Mouse (Mus musculus) ES-E14 (cell line): ENCODE results near the gene Tpte. TPM values are rescaled to one million over a fixed set of nuclear protein-coding genes. Genes with fewer than 3 reads are reported as not detected.

Experiments
- DNase-seq: peaks from one replicate; pipeline ENCODE4 v3.0.0-alpha.2; 2013; ENCODE audit warnings: low read depth, low spot score
- H3K27ac ChIP-seq: 2 replicates; pipeline ENCODE4 v1.5.1; 2012; ENCODE audit warnings: low read depth, mild to moderate bottlenecking, low read length, moderate library complexity, mixed read lengths; ENCODE audit not compliant: poor library complexity, insufficient read depth, severe bottlenecking
- H3K36me3 ChIP-seq: 2 replicates; pipeline ENCODE4 v1.6.1; 2012; ENCODE audit warnings: mild to moderate bottlenecking, low read length, moderate library complexity, mixed read lengths; ENCODE audit not compliant: control insufficient read depth, poor library complexity, insufficient read depth, severe bottlenecking
- H3K4me1 ChIP-seq, 2 experiments: fragments of 150-350 bp in 1 of 2; sonication (generic) in 1 of 2; 2 replicates each; pipeline ENCODE4 v1.6.1; 2012; ENCODE audit warnings: low read length in 2 of 2, mild to moderate bottlenecking in 1 of 2, mixed read lengths in 1 of 2; ENCODE audit not compliant: control insufficient read depth in 2 of 2, insufficient read depth in 2 of 2, poor library complexity in 1 of 2
- H3K4me3 ChIP-seq, 2 experiments: fragments of 150-350 bp in 1 of 2; sonication (generic) in 1 of 2; 2 replicates each; pipeline ENCODE4 v1.5.1; 2012; ENCODE audit warnings: low read length in 2 of 2, low read depth in 1 of 2, mild to moderate bottlenecking in 1 of 2, mixed read lengths in 1 of 2; ENCODE audit not compliant: insufficient read depth in 1 of 2, poor library complexity in 1 of 2, severe bottlenecking in 1 of 2
- H3K9ac ChIP-seq: 2 replicates; pipeline ENCODE4 v1.6.1; 2012; ENCODE audit warnings: low read depth, mild to moderate bottlenecking, low read length, mixed read lengths; ENCODE audit not compliant: poor library complexity, insufficient read depth, severe bottlenecking
- H3K9me3 ChIP-seq: fragments of 150-350 bp; sonication (generic); 2 replicates; pipeline ENCODE4 v1.6.1; 2012; ENCODE audit warnings: low read depth, mild to moderate bottlenecking, low read length; ENCODE audit not compliant: control insufficient read depth, insufficient read depth
- CHD2 ChIP-seq: IDR thresholded peaks from 2 replicates; pipeline ENCODE4 v1.6.1; 2014; ENCODE audit warnings: mild to moderate bottlenecking, low read depth, low read length, inconsistent platforms
- HCFC1 ChIP-seq: IDR thresholded peaks from 2 replicates; pipeline ENCODE4 v1.6.1; 2012; ENCODE audit warnings: low read length, inconsistent platforms, borderline replicate concordance; ENCODE audit not compliant: insufficient read depth
- MAFK ChIP-seq: IDR thresholded peaks from 2 replicates; pipeline ENCODE4 v1.6.1; 2014; ENCODE audit warnings: mild to moderate bottlenecking, low read depth, low read length, inconsistent platforms; ENCODE audit not compliant: insufficient read depth
- ZC3H11A ChIP-seq: IDR thresholded peaks from 2 replicates; pipeline ENCODE4 v1.6.1; 2012; ENCODE audit warnings: low read depth, mild to moderate bottlenecking, inconsistent platforms, low read length, borderline replicate concordance
- ZNF384 ChIP-seq: IDR thresholded peaks from 2 replicates; pipeline ENCODE4 v1.6.1; 2012; ENCODE audit warnings: low read depth, low read length, inconsistent platforms
- in situ Hi-C, 2 experiments: fragments of 600-800 bp; cut with MboI; formaldehyde crosslinking; loops; one replicate each; pipeline ENCODE4 v1.15.1; 2025; ENCODE audit warnings: low sequenced_read_pairs in 2 of 2, inconsistent platforms in 1 of 2; ENCODE audit not compliant: unreplicated experiment in 2 of 2
- total RNA-seq: library from RNA; depleted of rRNA; stranded (reverse); fragments of 300-350 nt; gene quantifications from 2 replicates; pipeline ENCODE4 v1.2.3, GENCODE M21; 2012

Gene Tpte
- total RNA-seq, 1 experiment: not detected

DNA sequence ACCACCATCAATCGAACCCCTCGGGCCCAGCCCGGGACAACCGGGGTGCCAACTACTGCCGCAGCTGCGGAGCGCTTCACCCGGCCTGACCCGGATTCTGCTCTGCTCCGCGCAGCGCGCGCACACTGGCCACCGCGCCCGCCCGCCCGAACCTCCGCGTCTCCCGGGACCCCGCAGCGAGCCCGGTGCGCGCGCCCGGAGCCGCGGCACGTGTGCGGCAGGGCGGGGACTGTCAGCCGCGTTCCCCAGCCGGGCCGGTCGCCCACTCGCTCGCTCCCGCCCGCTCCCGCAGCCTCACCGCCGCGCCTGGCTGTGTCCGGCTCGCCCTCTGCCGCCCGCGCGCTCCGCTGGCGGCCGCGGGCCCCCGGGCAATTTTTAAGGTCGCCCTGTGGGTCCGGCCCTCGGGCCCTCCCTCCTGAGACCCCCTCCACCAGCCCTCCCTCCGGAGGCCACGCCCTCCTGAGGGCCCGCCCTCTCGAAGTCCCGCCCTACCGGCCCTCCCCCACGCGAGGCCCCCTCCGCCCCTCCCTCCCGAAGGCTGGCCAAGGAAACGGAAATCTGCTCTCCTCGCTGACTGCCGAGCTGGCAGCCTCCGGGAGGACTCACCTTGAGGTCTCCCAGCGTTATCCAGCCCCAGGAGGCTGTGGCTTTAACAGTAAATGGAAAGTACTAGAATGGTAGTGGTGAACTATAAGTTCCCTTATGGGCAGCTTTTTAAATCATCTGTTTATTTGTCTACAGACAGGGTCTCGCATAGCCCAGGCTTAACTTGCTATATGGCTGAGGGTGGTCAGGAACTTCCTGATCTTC lies 115.1 kb downstream of the Tpte start, which contains the start of gene Slc25a15:
TSS of gene Slc25a15 (minus strand) at position 456 of the 810 bp plus-strand sequence.
- Histone ChIP-seq H3K27ac (peak within 1 kb of the TSS; percentile 55; the same call in 1 of the 2 replicates), H3K4me3 (peak within 1 kb of the TSS; percentile 98), H3K36me3 (peaks cover 3% of the 10 kb centered on the region; the same call in 1 of the 2 replicates), H3K9me3 (no peaks in the 10 kb centered on the region), H3K4me1 (peaks cover 0 to 3% of the 10 kb centered on the region in 2 experiments; a peak in 1 of 4 replicates), H3K9ac (peak within 1 kb of the TSS; percentile 93)
- peak; percentile 82 for DNase-seq
- in situ Hi-C loops: no loop called here
- no peak for TF ChIP-seq ZNF384
- peak; percentile 9; the same call in 1 of the 2 replicates for TF ChIP-seq HCFC1

DNA sequence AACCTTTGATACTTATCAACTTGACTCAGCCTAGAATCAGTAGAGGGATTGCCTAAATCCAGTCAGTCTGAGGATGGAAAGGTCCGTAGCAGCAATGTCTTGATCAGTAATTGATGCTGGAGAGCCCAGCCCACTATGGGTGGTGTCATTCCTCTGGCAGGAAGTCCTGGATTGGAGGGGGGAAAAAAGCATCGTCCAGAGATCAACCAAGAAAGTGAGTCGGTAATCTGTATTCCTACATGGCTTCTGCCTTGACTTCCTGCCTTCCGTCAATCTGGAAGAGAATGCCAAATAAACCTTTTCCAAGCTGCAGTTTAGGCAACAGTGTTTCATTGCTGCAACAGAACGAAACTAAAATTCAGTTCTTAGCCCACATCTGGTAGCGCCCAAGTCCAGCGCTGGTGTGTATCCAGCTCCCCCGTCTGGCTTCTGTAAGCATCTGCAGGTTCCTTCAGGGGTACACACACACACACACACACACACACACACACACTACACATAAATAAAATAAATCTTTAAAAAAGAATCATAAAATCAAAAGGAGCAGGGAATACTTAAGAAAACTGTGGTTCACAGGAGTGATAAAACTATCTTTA lies 116.1 kb downstream of the Tpte start:
- Histone ChIP-seq H3K27ac (no peak overlapping the region), H3K9ac (no peak overlapping the region), H3K4me1 (peaks cover 0 to 3% of the 10 kb centered on the region in 2 experiments; a peak in 1 of 4 replicates), H3K4me3 (peak overlapping the region; percentile 98; a peak in 2 of 4 replicates), H3K9me3 (no peaks in the 10 kb centered on the region), H3K36me3 (peaks cover 1% of the 10 kb centered on the region; the same call in 1 of the 2 replicates)
- in situ Hi-C loops: no loop called here
- DNase-seq: no peak
- no peak for TF ChIP-seq MAFK
- TF ChIP-seq CHD2: no peak
- TF ChIP-seq ZC3H11A: no peak
- no peak for TF ChIP-seq ZNF384
- no peak for TF ChIP-seq HCFC1

DNA sequence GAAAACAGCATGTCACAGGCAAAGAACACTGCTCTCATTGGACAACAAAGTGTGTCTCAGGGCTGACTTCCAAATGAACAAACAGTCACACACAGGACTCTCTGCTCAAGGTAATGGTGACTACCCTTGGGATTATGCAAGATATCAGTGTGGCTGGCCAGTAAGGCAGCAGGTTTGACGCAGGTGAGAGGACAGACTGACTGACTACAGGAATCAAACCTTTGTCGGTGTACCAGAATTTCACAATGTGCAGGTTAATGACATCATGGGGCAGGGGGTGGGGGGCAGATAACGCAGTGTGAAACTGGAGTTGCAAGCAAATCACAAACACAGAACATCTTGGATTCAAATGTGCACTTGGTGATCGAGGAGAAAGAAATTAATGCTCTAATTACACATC lies 117.4 kb downstream of the Tpte start:
- no peaks in the 10 kb centered on the region for H3K36me3 ChIP-seq
- H3K27ac ChIP-seq: no peak overlapping the region
- no peaks in the 10 kb centered on the region for H3K9me3 ChIP-seq
- no peak overlapping the region for H3K4me3 ChIP-seq
- in situ Hi-C loops: no loop called here
- TF ChIP-seq ZNF384: no peak
- no peak for TF ChIP-seq HCFC1
- TF ChIP-seq ZC3H11A: no peak
- TF ChIP-seq CHD2: no peak
- TF ChIP-seq MAFK: no peak
- peaks cover 0 to 3% of the 10 kb centered on the region in 2 experiments; a peak in 1 of 4 replicates for H3K4me1 ChIP-seq
- DNase-seq: no peak
- no peak overlapping the region for H3K9ac ChIP-seq

DNA sequence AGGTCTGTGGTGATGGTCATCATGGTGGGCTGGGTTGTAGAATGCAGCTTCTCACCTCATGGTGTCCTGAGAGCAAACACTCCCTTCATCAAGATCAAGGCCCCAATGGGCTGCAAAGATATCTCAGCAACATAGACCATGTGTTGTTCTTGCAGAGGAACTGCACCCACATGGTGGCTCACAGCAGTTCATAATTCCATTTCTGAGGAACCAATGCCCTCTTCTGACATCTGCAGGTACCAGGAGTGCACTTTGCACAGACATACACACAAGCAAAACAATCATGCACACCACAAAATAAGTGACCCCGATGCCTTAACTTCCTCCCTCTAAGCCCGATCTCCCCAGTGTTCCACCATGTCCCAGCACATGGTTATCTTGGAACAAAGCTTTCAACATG lies 120.0 kb downstream of the Tpte start:
- no peak overlapping the region for H3K27ac ChIP-seq
- H3K4me3 ChIP-seq: no peak overlapping the region
- H3K9me3 ChIP-seq: no peaks in the 10 kb centered on the region
- H3K36me3 ChIP-seq: no peaks in the 10 kb centered on the region
- in situ Hi-C loops: no loop called here
- TF ChIP-seq HCFC1: no peak
- TF ChIP-seq ZNF384: no peak
- H3K9ac ChIP-seq: no peak overlapping the region
- no peak for DNase-seq
- no peaks in the 10 kb centered on the region for H3K4me1 ChIP-seq

DNA sequence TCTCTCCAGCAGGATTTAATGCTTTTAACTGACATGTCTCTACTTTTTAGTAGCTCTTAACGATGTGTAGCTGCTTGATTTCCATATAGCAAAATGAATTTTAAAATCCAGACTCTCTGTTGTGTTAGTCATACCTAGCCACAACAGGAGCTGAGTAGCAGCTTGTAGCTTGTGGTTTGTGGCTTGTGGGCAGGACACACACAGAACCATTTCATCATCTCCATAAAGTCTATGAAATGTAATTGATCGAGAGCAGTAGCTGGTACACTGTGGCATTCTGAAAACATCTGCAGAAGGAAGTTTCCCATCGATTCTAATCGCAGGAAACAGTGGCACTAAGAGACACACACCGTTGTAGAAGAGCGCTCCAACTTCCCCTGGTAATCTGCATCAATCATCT lies 122.5 kb downstream of the Tpte start:
- TF ChIP-seq CHD2: no peak
- no peak for TF ChIP-seq MAFK
- TF ChIP-seq HCFC1: no peak
- no peak for TF ChIP-seq ZNF384
- no peak for TF ChIP-seq ZC3H11A
- Histone ChIP-seq H3K4me3 (no peak overlapping the region), H3K9me3 (no peaks in the 10 kb centered on the region), H3K4me1 (no peaks in the 10 kb centered on the region), H3K9ac (no peak overlapping the region), H3K27ac (no peak overlapping the region), H3K36me3 (no peaks in the 10 kb centered on the region)
- in situ Hi-C loops: no loop called here
- DNase-seq: no peak
